Mouse (Mus musculus): ENCODE measurements around the gene Olfr1270. TPM values are rescaled to one million over a fixed set of nuclear protein-coding genes. Genes with fewer than 3 reads are reported as not detected.

Olfr1270 gene
- polyA plus RNA-seq (2012; rRNA removed; ENCODE audit: low replicate concordance): not detected in 2 replicates

DNA sequence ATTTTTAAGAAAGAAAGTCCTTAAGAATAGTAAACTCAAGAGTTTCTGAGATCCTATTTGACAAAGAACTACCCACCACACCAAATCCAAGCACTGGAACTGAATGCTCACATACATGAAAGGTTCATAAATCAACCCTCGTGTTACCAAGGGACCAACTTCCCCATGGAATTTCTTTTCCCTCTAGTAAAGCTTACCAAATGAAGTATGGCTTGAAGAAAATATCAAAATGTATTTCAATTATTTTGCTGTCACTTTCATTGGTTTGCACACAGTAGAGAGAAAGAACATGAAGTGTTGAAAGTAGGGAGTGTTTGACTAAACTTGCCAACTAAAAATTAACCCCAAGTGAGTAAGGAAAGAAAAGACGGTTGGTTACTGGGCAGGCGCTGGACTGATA is at the start of gene Olfr1270:
Gene Olfr1270, minus strand, starts transcription at position 101 of the 400 bp plus-strand sequence.

DNA sequence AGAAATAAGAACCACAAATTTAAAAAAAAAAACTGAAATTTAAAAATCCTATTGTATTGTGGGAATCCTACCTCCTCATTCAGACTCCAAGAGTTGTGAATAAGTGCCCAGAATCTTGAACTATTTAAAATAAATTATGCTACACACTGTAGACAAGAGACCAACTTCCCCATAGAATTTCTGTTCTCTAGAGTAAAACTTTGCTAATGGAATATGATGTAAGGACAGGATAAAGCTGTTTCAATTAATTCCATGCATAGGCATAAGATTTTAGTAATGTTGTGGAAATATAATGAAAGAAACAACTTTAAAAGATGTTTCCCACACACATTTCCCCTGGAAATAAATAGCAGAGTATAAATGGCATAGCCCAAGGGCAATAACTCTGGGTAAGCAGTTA is 10.7 kb downstream of the Olfr1270 start, which contains the start of gene Olfr32:
Gene Olfr32, minus strand, starts transcription at position 101 of the 400 bp plus-strand sequence.

DNA sequence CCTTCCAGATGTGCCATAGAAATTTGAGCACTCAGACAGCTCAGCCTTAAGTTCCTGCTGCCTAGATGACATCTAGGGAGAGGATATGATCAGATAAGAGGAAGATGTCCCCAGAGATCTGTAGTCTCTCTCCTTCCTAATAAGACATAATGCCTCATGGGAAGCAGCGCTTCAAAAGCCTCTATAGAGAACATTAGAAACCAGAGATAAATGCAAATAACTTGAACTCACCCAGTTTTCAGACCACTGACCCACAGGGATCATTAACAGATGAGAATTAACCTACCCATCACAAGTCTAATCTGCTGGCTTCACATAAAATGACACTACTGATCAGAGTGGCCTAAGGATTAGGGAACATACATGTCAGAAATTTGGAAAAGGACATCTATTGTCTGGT is 31.6 kb downstream of the Olfr1270 start, which contains the start of gene Olfr1269:
Gene Olfr1269, minus strand, starts transcription at position 101 of the 400 bp plus-strand sequence.

Other genes starting within 250 kb of the Olfr1270 start
- not detected in 2 replicates for gene Olfr1258, start 225.8 kb downstream of the Olfr1270 start, polyA plus RNA-seq (2012; rRNA removed; ENCODE audit: low replicate concordance)
- 0.54 TPM in 1 of 2 replicates, not detected in the other for gene Olfr1259, start 204.4 kb downstream of the Olfr1270 start, polyA plus RNA-seq (2012; rRNA removed; ENCODE audit: low replicate concordance)
- not detected in 2 replicates for gene Olfr1260, start 178.8 kb downstream of the Olfr1270 start, polyA plus RNA-seq (2012; rRNA removed; ENCODE audit: low replicate concordance)
- gene Olfr1261, start 161.9 kb downstream of the Olfr1270 start, polyA plus RNA-seq (2012; rRNA removed; ENCODE audit: low replicate concordance): not detected in 2 replicates
- gene Olfr1262, start 152.9 kb downstream of the Olfr1270 start, polyA plus RNA-seq (2012; rRNA removed; ENCODE audit: low replicate concordance): not detected in 2 replicates
- gene Olfr1263, start 141.0 kb downstream of the Olfr1270 start, polyA plus RNA-seq (2012; rRNA removed; ENCODE audit: low replicate concordance): not detected in 2 replicates
- not detected in 2 replicates for gene Olfr1264, start 127.5 kb downstream of the Olfr1270 start, polyA plus RNA-seq (2012; rRNA removed; ENCODE audit: low replicate concordance)
- not detected in 2 replicates for gene Olfr1265, start 117.8 kb downstream of the Olfr1270 start, polyA plus RNA-seq (2012; rRNA removed; ENCODE audit: low replicate concordance)
- gene Olfr140, start 89.5 kb downstream of the Olfr1270 start, polyA plus RNA-seq (2012; rRNA removed; ENCODE audit: low replicate concordance): not detected in 2 replicates
- gene Olfr1269, start 31.7 kb downstream of the Olfr1270 start, polyA plus RNA-seq (2012; rRNA removed; ENCODE audit: low replicate concordance): not detected in 2 replicates
- gene Olfr32, start 10.8 kb downstream of the Olfr1270 start, polyA plus RNA-seq (2012; rRNA removed; ENCODE audit: low replicate concordance): not detected in 2 replicates
- gene Olfr1506, start 71.4 kb upstream of the Olfr1270 start, polyA plus RNA-seq (2012; rRNA removed; ENCODE audit: low replicate concordance): not detected in 2 replicates
- not detected in 2 replicates for gene Olfr142, start 104.5 kb upstream of the Olfr1270 start, polyA plus RNA-seq (2012; rRNA removed; ENCODE audit: low replicate concordance)
- gene Olfr1271, start 117.9 kb upstream of the Olfr1270 start, polyA plus RNA-seq (2012; rRNA removed; ENCODE audit: low replicate concordance): not detected in 2 replicates
- not detected in 2 replicates for gene Olfr1272, start 139.8 kb upstream of the Olfr1270 start, polyA plus RNA-seq (2012; rRNA removed; ENCODE audit: low replicate concordance)
- gene Gm13769, start 169.1 kb upstream of the Olfr1270 start, polyA plus RNA-seq (2012; rRNA removed; ENCODE audit: low replicate concordance): not detected in 2 replicates
- gene Olfr1274-ps, start 245.6 kb upstream of the Olfr1270 start, polyA plus RNA-seq (2012; rRNA removed; ENCODE audit: low replicate concordance): not detected in 2 replicates